Mouse (Mus musculus) layer of hippocampus, adult 2 months (tissue): Measurements from ENCODE around the gene Arl8a. TPM values are rescaled to one million over a fixed set of nuclear protein-coding genes. Genes with fewer than 3 reads are reported as not detected.

ENCODE experiments used
- DNase-seq, 2 experiments: peaks; one replicate each; pipeline ENCODE4 v3.0.0; 2022; ENCODE audit warnings: low spot score in 2 of 2
- H3K27ac ChIP-seq: fragments of 200-600 bp; 2 replicates; pipeline ENCODE4 v1.8.1; 2022
- H3K4me3 ChIP-seq: fragments of 200-600 bp; 2 replicates; pipeline ENCODE4 v1.8.1; 2022; ENCODE audit warnings: mild to moderate bottlenecking
- CTCF ChIP-seq: fragments of 200-600 bp; conservative IDR thresholded peaks from 2 replicates; pipeline ENCODE4 v1.8.1; 2022; ENCODE audit warnings: antibody characterized with exemption, mild to moderate bottlenecking, moderate library complexity
- total RNA-seq, 2 experiments: library from RNA; stranded (reverse); gene quantifications; 2 replicates each; pipeline ENCODE4 v1.2.3; 2021

The Arl8a gene
- total RNA-seq, 2 experiments from 2014 or later = 247 to 258 TPM

- no peak for DNase-seq
- Histone ChIP-seq H3K4me3 (no peak overlapping the region), H3K27ac (no peak overlapping the region)
- TF ChIP-seq CTCF = no peak
Measured at GRCm38 (mm10) chr1:135126443-135127027, 20.1 kb upstream of the Arl8a start.

- Histone ChIP-seq H3K27ac (no peak overlapping the region), H3K4me3 (no peak overlapping the region)
- no peak for TF ChIP-seq CTCF
- DNase-seq = no peak
Measured at GRCm38 (mm10) chr1:135128011-135128441, 18.6 kb upstream of the Arl8a start.

DNA sequence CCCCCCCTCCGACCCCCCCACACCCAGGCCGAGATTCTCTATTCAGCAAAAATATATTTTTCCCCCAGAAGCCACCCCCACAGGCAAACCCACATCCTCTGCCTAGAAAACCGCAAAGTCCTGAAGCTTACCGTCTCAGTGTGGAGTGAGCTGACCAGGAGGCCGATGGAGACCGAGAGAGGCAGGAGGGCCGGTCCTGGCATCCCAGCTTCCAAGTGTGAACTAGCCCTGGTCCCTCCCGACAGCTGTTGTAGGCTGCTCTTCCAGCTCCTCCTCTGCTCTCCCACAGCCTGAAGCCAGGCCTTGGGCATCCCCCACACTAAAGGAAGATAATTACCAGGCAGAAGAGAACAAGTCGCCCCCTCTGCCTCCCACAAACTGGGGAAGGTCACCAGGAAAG is 17.6 kb upstream of the Arl8a start:
- no peak for DNase-seq
- no peak for TF ChIP-seq CTCF
- Histone ChIP-seq H3K27ac (no peak overlapping the region), H3K4me3 (no peak overlapping the region)

DNA sequence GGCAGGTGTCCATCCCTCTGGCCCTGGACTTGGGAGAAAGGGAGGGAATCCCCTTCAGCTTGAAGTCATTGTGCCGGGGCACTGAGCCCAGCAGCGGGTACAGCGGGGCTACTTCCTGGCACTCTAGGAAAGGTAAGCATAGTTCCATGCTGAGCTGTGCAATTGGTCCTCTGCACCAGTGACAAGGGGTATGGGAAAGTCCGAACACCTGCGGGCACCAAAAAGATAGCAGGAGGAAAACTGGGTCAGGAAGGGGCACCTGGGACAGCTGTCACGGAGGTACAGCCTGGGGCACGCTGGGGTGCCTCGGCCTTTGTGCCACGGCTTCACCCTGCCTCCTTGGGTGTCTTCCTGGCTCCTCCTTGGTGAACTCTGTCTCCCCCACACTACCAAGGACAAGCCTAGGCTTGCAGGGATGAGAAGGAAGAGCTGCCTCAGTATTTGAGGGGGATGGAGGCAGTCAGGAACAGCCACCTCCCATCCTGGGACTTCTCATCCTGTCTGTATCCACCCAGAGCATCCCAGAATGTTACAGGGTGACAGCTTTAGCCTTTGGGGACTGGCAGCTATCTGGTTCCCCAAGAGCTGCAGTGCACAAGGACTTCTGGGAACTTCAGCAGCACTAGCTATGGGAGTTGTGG is 17.0 kb upstream of the Arl8a start:
- no peak for DNase-seq
- H3K27ac ChIP-seq = no peak overlapping the region
- no peak overlapping the region for H3K4me3 ChIP-seq
- TF ChIP-seq CTCF = no peak

DNA sequence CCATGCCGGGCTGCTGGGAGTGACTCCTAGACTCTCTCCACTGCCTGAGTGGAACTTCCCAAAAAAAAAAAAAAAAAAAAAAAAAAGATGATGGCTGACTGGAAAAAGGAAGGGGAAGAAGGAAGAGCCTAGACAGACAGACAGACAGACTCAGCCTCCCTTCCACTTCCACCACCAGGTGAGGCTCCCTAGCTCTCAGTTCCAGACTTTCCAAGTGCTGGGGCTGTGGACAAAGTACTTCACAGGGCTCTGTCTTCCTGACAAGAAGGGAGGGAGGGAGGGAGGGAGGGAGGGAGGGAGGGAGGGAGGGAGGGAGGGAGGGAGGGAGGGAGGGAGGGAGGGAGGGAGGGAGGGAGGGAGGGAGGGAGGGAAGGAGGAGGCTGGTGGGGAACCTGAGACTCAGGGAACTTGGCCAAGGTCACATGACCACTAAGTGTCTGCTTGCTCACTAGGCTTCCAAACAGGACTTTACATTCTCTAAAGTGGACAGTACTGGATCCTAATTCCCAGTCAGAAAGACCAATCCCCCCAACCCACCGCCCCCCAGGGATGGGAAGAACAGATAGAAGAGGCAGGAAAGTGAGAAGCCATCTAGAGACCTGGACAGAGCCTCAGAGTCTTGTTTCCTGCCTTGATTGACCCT is 16.1 kb upstream of the Arl8a start:
- no peak for DNase-seq
- peak; percentile 11; the same call in 1 of the 2 replicates for TF ChIP-seq CTCF
- Histone ChIP-seq H3K27ac (no peak overlapping the region), H3K4me3 (no peak overlapping the region)

DNA sequence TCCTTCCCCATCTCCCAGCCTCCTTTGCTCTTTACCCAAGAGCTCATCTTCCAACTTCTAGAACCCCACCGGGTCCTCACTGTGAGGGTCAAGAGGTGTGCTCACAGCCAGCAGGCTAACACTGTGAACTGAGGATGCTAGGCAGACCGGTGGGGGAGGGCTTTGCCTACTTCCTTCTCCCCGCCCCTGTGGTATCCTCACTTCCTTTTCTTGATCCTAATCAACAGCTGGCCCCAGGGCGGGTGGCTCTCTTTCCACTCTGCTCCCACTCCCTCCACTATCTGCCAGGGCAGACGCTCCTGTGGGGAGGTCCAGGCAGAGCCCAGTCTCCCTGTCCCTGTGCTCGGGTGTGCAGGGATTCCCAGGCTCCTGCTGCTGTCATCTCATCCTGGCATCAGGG is 15.6 kb upstream of the Arl8a start:
- no peak for TF ChIP-seq CTCF
- Histone ChIP-seq H3K4me3 (no peak overlapping the region), H3K27ac (no peak overlapping the region)
- no peak for DNase-seq

DNA sequence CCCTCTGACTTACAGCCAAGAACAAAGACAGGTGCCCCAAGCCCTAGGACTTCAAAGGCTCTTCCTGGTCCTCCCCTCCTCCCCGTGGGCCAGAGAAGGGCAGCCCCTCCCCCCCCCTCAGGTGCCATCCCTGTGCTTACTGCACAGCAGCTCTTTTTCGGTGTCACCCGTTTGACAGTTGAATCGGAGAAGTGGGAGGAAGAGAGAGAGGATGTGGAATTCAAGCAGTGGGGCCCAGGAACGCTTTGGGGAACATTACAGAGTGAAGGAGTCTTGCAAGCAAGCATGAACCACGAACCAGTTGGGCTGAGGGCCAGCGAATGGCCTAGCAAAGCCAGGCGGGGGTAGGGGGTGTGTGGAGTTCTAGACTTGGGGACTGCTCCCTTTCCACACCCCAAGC is 15.1 kb upstream of the Arl8a start:
- Histone ChIP-seq H3K27ac (no peak overlapping the region), H3K4me3 (no peak overlapping the region)
- DNase-seq = no peak
- no peak for TF ChIP-seq CTCF

- DNase-seq = no peak
- TF ChIP-seq CTCF = peak; percentile 78
- no peak within 1 kb of the TSS for H3K27ac ChIP-seq
- no peak within 1 kb of the TSS for H3K4me3 ChIP-seq
Measured at GRCm38 (mm10) chr1:135132473-135132872, 14.2 kb upstream of the Arl8a start, which contains the start of gene Ptpn7. TSS of gene Ptpn7 (plus strand) at chr1:135132700.

- TF ChIP-seq CTCF = no peak
- H3K4me3 ChIP-seq = no peak overlapping the region
- DNase-seq = no peak
- H3K27ac ChIP-seq = no peak overlapping the region
Measured at GRCm38 (mm10) chr1:135132893-135133369, 13.7 kb upstream of the Arl8a start.

GRCm38 (mm10) chr1:135133678-135134435 is 12.8 kb upstream of the Arl8a start:
- no peak for DNase-seq
- Histone ChIP-seq H3K27ac (no peak overlapping the region), H3K4me3 (no peak overlapping the region)
- TF ChIP-seq CTCF = no peak

GRCm38 (mm10) chr1:135135111-135135787 is 11.4 kb upstream of the Arl8a start:
- DNase-seq = no peak
- H3K4me3 ChIP-seq = no peak overlapping the region
- H3K27ac ChIP-seq = no peak overlapping the region
- no peak for TF ChIP-seq CTCF

GRCm38 (mm10) chr1:135136500-135136899 is 10.1 kb upstream of the Arl8a start:
- TF ChIP-seq CTCF = peak; percentile 92
- DNase-seq = peak; percentile 55 to 74
- Histone ChIP-seq H3K4me3 (no peak overlapping the region), H3K27ac (no peak overlapping the region)
